Mouse (Mus musculus) MEL (cell line): ENCODE results near the gene Ripor1. TPM values are rescaled to one million over a fixed set of nuclear protein-coding genes. Genes with fewer than 3 reads are reported as not detected.

Experiments
- DNase-seq: peaks from one replicate; pipeline ENCODE4 v3.0.0; 2011; ENCODE audit warnings: low read depth, low spot score
- H3K27ac ChIP-seq: 2 replicates; pipeline ENCODE4 v1.5.1; 2012; ENCODE audit warnings: low read depth, mild to moderate bottlenecking, control low read depth, low read length, moderate library complexity; ENCODE audit not compliant: control insufficient read depth
- H3K27me3 ChIP-seq, 2 experiments: fragments of 150-350 bp in 1 of 2; sonication (generic) in 1 of 2; 2 replicates each; pipeline ENCODE4 v1.6.1; 2012; ENCODE audit warnings: low read length in 2 of 2, mild to moderate bottlenecking in 2 of 2, improper control_type of control experiment in 1 of 2, moderate library complexity in 1 of 2; ENCODE audit not compliant: insufficient read depth in 2 of 2, control insufficient read depth in 1 of 2
- H3K36me3 ChIP-seq, 2 experiments: 2 replicates each; pipeline ENCODE4 v1.6.1; 2012 to 2014; ENCODE audit warnings: low read length in 2 of 2, improper control_type of control experiment in 1 of 2, inconsistent platforms in 1 of 2, mild to moderate bottlenecking in 1 of 2; ENCODE audit not compliant: insufficient read depth in 2 of 2, control insufficient read depth in 1 of 2
- H3K4me1 ChIP-seq, 2 experiments: fragments of 150-350 bp in 1 of 2; sonication (generic) in 1 of 2; 2 replicates each; pipeline ENCODE4 v1.6.1; 2012; ENCODE audit warnings: low read length in 2 of 2, improper control_type of control experiment in 1 of 2, mild to moderate bottlenecking in 1 of 2; ENCODE audit not compliant: insufficient read depth in 2 of 2, control insufficient read depth in 1 of 2
- H3K4me3 ChIP-seq, 2 experiments: fragments of 150-350 bp in 1 of 2; sonication (generic) in 1 of 2; 2 replicates each; pipeline ENCODE4 v1.5.1; 2012; ENCODE audit warnings: low read depth in 2 of 2, low read length in 2 of 2, mild to moderate bottlenecking in 2 of 2, moderate library complexity in 2 of 2, control low read depth in 1 of 2, improper control_type of control experiment in 1 of 2; ENCODE audit not compliant: control insufficient read depth in 1 of 2, insufficient read depth in 1 of 2
- H3K79me2 ChIP-seq: 2 replicates; pipeline ENCODE4 v1.6.1; 2012; ENCODE audit warnings: mild to moderate bottlenecking, low read length, moderate library complexity; ENCODE audit not compliant: control insufficient read depth, poor library complexity, insufficient read depth
- H3K9ac ChIP-seq: 2 replicates; pipeline ENCODE4 v1.6.1; 2012; ENCODE audit warnings: low read depth, mild to moderate bottlenecking, control low read depth, low read length, moderate library complexity; ENCODE audit not compliant: control insufficient read depth, poor library complexity, severe bottlenecking
- H3K9me3 ChIP-seq: fragments of 150-350 bp; sonication (generic); replicated peaks from 2 replicates; pipeline ENCODE4 v1.6.1; 2012; ENCODE audit warnings: mild to moderate bottlenecking, low read length, improper control_type of control experiment, moderate library complexity; ENCODE audit not compliant: insufficient read depth
- BHLHE40 ChIP-seq: IDR thresholded peaks from 2 replicates; pipeline ENCODE4 v1.6.1; 2012; ENCODE audit warnings: low read depth, mild to moderate bottlenecking, inconsistent platforms, low read length, improper control_type of control experiment, borderline replicate concordance
- CHD1 ChIP-seq: IDR thresholded peaks from 2 replicates; pipeline ENCODE4 v1.6.1; 2012; ENCODE audit warnings: low read depth, mild to moderate bottlenecking, inconsistent platforms, low read length, improper control_type of control experiment
- CTCF ChIP-seq, 3 experiments: IDR thresholded peaks in 2 of 3; conservative IDR thresholded peaks in 1 of 3; 2 replicates each; pipeline ENCODE4 v1.5.1; 2011 to 2012; ENCODE audit warnings: low read length in 3 of 3, low read depth in 2 of 3, mild to moderate bottlenecking in 2 of 3, improper control_type of control experiment in 1 of 3, inconsistent platforms in 1 of 3, mixed read lengths in 1 of 3, moderate library complexity in 1 of 3; ENCODE audit not compliant: control insufficient read depth in 1 of 3, insufficient read depth in 1 of 3, poor library complexity in 1 of 3, severe bottlenecking in 1 of 3
- E2F4 ChIP-seq: IDR thresholded peaks from 2 replicates; pipeline ENCODE4 v1.6.1; 2011; ENCODE audit warnings: low read depth, low read length, improper control_type of control experiment, borderline replicate concordance
- ELF1 ChIP-seq: IDR thresholded peaks from 2 replicates; pipeline ENCODE4 v1.6.1; 2014; ENCODE audit warnings: low read depth, mild to moderate bottlenecking, inconsistent platforms, low read length, improper control_type of control experiment, moderate library complexity
- EP300 ChIP-seq, 2 experiments: IDR thresholded peaks; 2 replicates each; pipeline ENCODE4 v1.6.1; 2011; ENCODE audit warnings: improper control_type of control experiment in 2 of 2, low read length in 2 of 2, low read depth in 1 of 2, mild to moderate bottlenecking in 1 of 2
- ETS1 ChIP-seq: IDR thresholded peaks from 2 replicates; pipeline ENCODE4 v1.6.1; 2012; ENCODE audit warnings: low read depth, mild to moderate bottlenecking, inconsistent platforms, low read length, improper control_type of control experiment, moderate library complexity
- GABPA ChIP-seq: IDR thresholded peaks from 2 replicates; pipeline ENCODE4 v1.6.1; 2012; ENCODE audit warnings: low read depth, mild to moderate bottlenecking, inconsistent platforms, low read length, improper control_type of control experiment, moderate library complexity
- HCFC1 ChIP-seq: IDR thresholded peaks from 2 replicates; pipeline ENCODE4 v1.6.1; 2012; ENCODE audit warnings: low read depth, mild to moderate bottlenecking, inconsistent platforms, low read length, improper control_type of control experiment, moderate library complexity
- JUND ChIP-seq: IDR thresholded peaks from 2 replicates; pipeline ENCODE4 v1.6.1; 2011; ENCODE audit warnings: low read depth, mild to moderate bottlenecking, improper control_type of control experiment, low read length
- KAT2A ChIP-seq: conservative IDR thresholded peaks from 2 replicates; pipeline ENCODE4 v1.6.1; 2012; ENCODE audit warnings: low read depth, low read length, improper control_type of control experiment, inconsistent platforms
- MAFK ChIP-seq: IDR thresholded peaks from 2 replicates; pipeline ENCODE4 v1.6.1; 2011; ENCODE audit warnings: low read depth, mild to moderate bottlenecking, low read length, improper control_type of control experiment, borderline replicate concordance
- MAX ChIP-seq: IDR thresholded peaks from 2 replicates; pipeline ENCODE4 v1.6.1; 2011; ENCODE audit warnings: low read length, improper control_type of control experiment
- MAZ ChIP-seq: IDR thresholded peaks from 2 replicates; pipeline ENCODE4 v1.6.1; 2012; ENCODE audit warnings: low read depth, mild to moderate bottlenecking, inconsistent platforms, low read length, improper control_type of control experiment
- MEF2A ChIP-seq: IDR thresholded peaks from 2 replicates; pipeline ENCODE4 v1.6.1; 2014; ENCODE audit warnings: low read depth, mild to moderate bottlenecking, inconsistent platforms, low read length, improper control_type of control experiment; ENCODE audit not compliant: poor library complexity, insufficient replicate concordance, severe bottlenecking; ENCODE audit errors: extremely low read depth
- MXI1 ChIP-seq: IDR thresholded peaks from 2 replicates; pipeline ENCODE4 v1.6.1; 2011; ENCODE audit warnings: mild to moderate bottlenecking, low read depth, low read length, improper control_type of control experiment
- MYB ChIP-seq: IDR thresholded peaks from 2 replicates; pipeline ENCODE4 v1.6.1; 2011; ENCODE audit warnings: mild to moderate bottlenecking, low read depth, low read length, improper control_type of control experiment
- MYC ChIP-seq: IDR thresholded peaks from 2 replicates; pipeline ENCODE4 v1.6.1; 2011; ENCODE audit warnings: low read depth, mild to moderate bottlenecking, low read length, improper control_type of control experiment, moderate library complexity
- NELFE ChIP-seq: IDR thresholded peaks from 2 replicates; pipeline ENCODE4 v1.6.1; 2011; ENCODE audit warnings: low read depth, low read length, improper control_type of control experiment
- NRF1 ChIP-seq: IDR thresholded peaks from 2 replicates; pipeline ENCODE4 v1.6.1; 2014; ENCODE audit warnings: low read depth, mild to moderate bottlenecking, inconsistent platforms, low read length, improper control_type of control experiment, moderate library complexity; ENCODE audit not compliant: poor library complexity, insufficient read depth, severe bottlenecking
- POLR2A ChIP-seq, 2 experiments: IDR thresholded peaks; 2 replicates each; pipeline ENCODE4 v1.6.1; 2011 to 2012; ENCODE audit warnings: low read length in 2 of 2, mild to moderate bottlenecking in 2 of 2, control low read depth in 1 of 2, improper control_type of control experiment in 1 of 2, low read depth in 1 of 2, moderate library complexity in 1 of 2; ENCODE audit not compliant: control insufficient read depth in 1 of 2, insufficient read depth in 1 of 2, poor library complexity in 1 of 2
- POLR2AphosphoS5 ChIP-seq: IDR thresholded peaks from 2 replicates; pipeline ENCODE4 v1.6.1; 2012; ENCODE audit warnings: low read depth, borderline replicate concordance, mild to moderate bottlenecking, inconsistent platforms, low read length, moderate library complexity, mixed read lengths
- RAD21 ChIP-seq: IDR thresholded peaks from 2 replicates; pipeline ENCODE4 v1.6.1; 2011; ENCODE audit warnings: mild to moderate bottlenecking, low read depth, low read length, improper control_type of control experiment
- RCOR1 ChIP-seq: IDR thresholded peaks from 2 replicates; pipeline ENCODE4 v1.6.1; 2012; ENCODE audit warnings: low read depth, mild to moderate bottlenecking, inconsistent platforms, low read length, improper control_type of control experiment
- SIN3A ChIP-seq: IDR thresholded peaks from 2 replicates; pipeline ENCODE4 v1.6.1; 2012; ENCODE audit warnings: low read length, improper control_type of control experiment, inconsistent platforms
- SMC3 ChIP-seq: IDR thresholded peaks from 2 replicates; pipeline ENCODE4 v1.6.1; 2011; ENCODE audit warnings: low read depth, low read length, improper control_type of control experiment
- TAL1 ChIP-seq: IDR thresholded peaks from 2 replicates; pipeline ENCODE4 v1.6.1; 2012; ENCODE audit warnings: mild to moderate bottlenecking, inconsistent platforms, low read length, moderate library complexity, mixed read lengths
- TBP ChIP-seq: IDR thresholded peaks from 2 replicates; pipeline ENCODE4 v1.8.0; 2011; ENCODE audit warnings: low read depth, low read length, improper control_type of control experiment
- TCF12 ChIP-seq: IDR thresholded peaks from 2 replicates; pipeline ENCODE4 v1.6.1; 2014; ENCODE audit warnings: low read depth, mild to moderate bottlenecking, inconsistent platforms, low read length, improper control_type of control experiment, moderate library complexity
- USF1 ChIP-seq: IDR thresholded peaks from 2 replicates; pipeline ENCODE4 v1.6.1; 2014; ENCODE audit warnings: low read depth, mild to moderate bottlenecking, inconsistent platforms, low read length, improper control_type of control experiment, moderate library complexity
- USF2 ChIP-seq, 2 experiments: IDR thresholded peaks; 2 replicates each; pipeline ENCODE4 v1.6.1; 2011 to 2012; ENCODE audit warnings: improper control_type of control experiment in 2 of 2, low read length in 2 of 2, borderline replicate concordance in 1 of 2, inconsistent platforms in 1 of 2, low read depth in 1 of 2, mild to moderate bottlenecking in 1 of 2; ENCODE audit not compliant: insufficient read depth in 1 of 2
- ZC3H11A ChIP-seq: IDR thresholded peaks from 2 replicates; pipeline ENCODE4 v1.6.1; 2012; ENCODE audit warnings: low read depth, mild to moderate bottlenecking, inconsistent platforms, low read length, improper control_type of control experiment
- ZKSCAN1 ChIP-seq: IDR thresholded peaks from 2 replicates; pipeline ENCODE4 v1.6.1; 2012; ENCODE audit warnings: low read depth, mild to moderate bottlenecking, inconsistent platforms, low read length, improper control_type of control experiment, moderate library complexity
- ZMIZ1 ChIP-seq: IDR thresholded peaks from 2 replicates; pipeline ENCODE4 v1.6.1; 2012; ENCODE audit warnings: low read depth, mild to moderate bottlenecking, inconsistent platforms, low read length, improper control_type of control experiment, moderate library complexity
- ZNF384 ChIP-seq: IDR thresholded peaks from 2 replicates; pipeline ENCODE4 v1.6.1; 2012; ENCODE audit warnings: low read depth, mild to moderate bottlenecking, inconsistent platforms, low read length, improper control_type of control experiment
- polyA plus RNA-seq, 2 experiments: library from polyadenylated mRNA; stranded (reverse) in 1 of 2; unstranded in 1 of 2; fragments of >175 nt in 1 of 2; fragments of >200 nt in 1 of 2; gene quantifications; 2 replicates each; pipeline versions ENCODE4 v1.2.1 to v1.2.4; 2012; ENCODE audit warnings: low replicate concordance in 2 of 2, low read depth in 1 of 2; ENCODE audit not compliant: insufficient read length in 2 of 2, insufficient read depth in 1 of 2, missing spikeins in 1 of 2
- total RNA-seq: library from RNA; depleted of rRNA; stranded (reverse); fragments of 300-350 nt; gene quantifications from 2 replicates; pipeline ENCODE4 v1.2.3, GENCODE M21; 2012

Ripor1 gene
- total and polyA plus RNA-seq, 3 experiments, result 16.6 to 120 TPM; not detected in 1

- Histone ChIP-seq H3K9ac (peak within 1 kb of the TSS; percentile 87), H3K27me3 (no peaks in the 10 kb centered on the region), H3K36me3 (peaks cover 0 to 7% of the 10 kb centered on the region in 2 experiments; a peak in 2 of 4 replicates), H3K9me3 (no peaks in the 10 kb centered on the region), H3K79me2 (peaks cover 15% of the 10 kb centered on the region), H3K4me1 (peaks cover 7 to 12% of the 10 kb centered on the region in 2 experiments; a peak in 3 of 4 replicates), H3K4me3 (peak within 1 kb of the TSS; percentile 80 to 86), H3K27ac (peak within 1 kb of the TSS; percentile 88)
- peak; percentile 100 for DNase-seq
- peak; percentile 90 to 98 for TF ChIP-seq USF2 (IDR thresholded peaks at IDR 0.05; ENCODE audit: borderline replicate concordance in 1 of 2, insufficient read depth in 1 of 2, low read depth in 1 of 2, low read length in 2 of 2)
- no peak for TF ChIP-seq CHD1
- TF ChIP-seq USF1, result peak; percentile 98
- TF ChIP-seq ZNF384, result no peak
- peak; percentile 95 for TF ChIP-seq MAX
- peak; percentile 75 for TF ChIP-seq RAD21
- peak; percentile 71; the same call in 1 of the 2 replicates for TF ChIP-seq MAZ
- peak; percentile 63 to 89; a peak in 3 of 4 replicates for TF ChIP-seq POLR2A (IDR thresholded peaks at IDR 0.05; ENCODE audit: control insufficient read depth in 1 of 2, insufficient read depth in 1 of 2, low read depth in 1 of 2, low read length in 2 of 2, poor library complexity in 1 of 2)
- no peak for TF ChIP-seq MYB
- TF ChIP-seq RCOR1, result no peak
- peak; percentile 62 for TF ChIP-seq SMC3
- TF ChIP-seq EP300 (IDR thresholded peaks at IDR 0.05; ENCODE audit: low read depth in 1 of 2, low read length in 2 of 2), result peak in 1 of 2 experiments; percentile 20; a peak in 2 of 4 replicates
- TF ChIP-seq ZKSCAN1, result no peak
- no peak for TF ChIP-seq JUND
- no peak; the same call in 1 of the 2 replicates for TF ChIP-seq KAT2A
- peak; percentile 97 for TF ChIP-seq BHLHE40
- TF ChIP-seq ELF1, result peak; percentile 91
- TF ChIP-seq NRF1, result peak; percentile 98
- TF ChIP-seq NELFE, result peak; percentile 79
- no peak for TF ChIP-seq MAFK
- TF ChIP-seq MEF2A, result no peak
- peak; percentile 99 for TF ChIP-seq SIN3A
- TF ChIP-seq ZMIZ1, result peak; percentile 59
- TF ChIP-seq GABPA, result no peak
- no peak for TF ChIP-seq TAL1
- peak; percentile 66; the same call in 1 of the 2 replicates for TF ChIP-seq TCF12
- no peak for TF ChIP-seq POLR2AphosphoS5
- TF ChIP-seq MXI1, result peak; percentile 80
- peak; percentile 86 for TF ChIP-seq TBP
- TF ChIP-seq HCFC1, result peak; percentile 85
- TF ChIP-seq E2F4, result peak; percentile 55; the same call in 1 of the 2 replicates
- TF ChIP-seq ZC3H11A, result peak; percentile 55; the same call in 1 of the 2 replicates
- TF ChIP-seq ETS1, result peak; percentile 92
- peak; percentile 85 for TF ChIP-seq MYC
- TF ChIP-seq CTCF (IDR thresholded peaks at IDR 0.05 in 2 of 3, conservative IDR thresholded peaks at IDR 0.05 in 1 of 3; ENCODE audit: control insufficient read depth in 1 of 3, insufficient read depth in 1 of 3, low read depth in 2 of 3, low read length in 3 of 3, poor library complexity in 1 of 3, severe bottlenecking in 1 of 3), result peak; percentile 47 to 95 (median 72); a peak in 5 of 6 replicates
These were observed 38.9 kb upstream of the Ripor1 start, which contains the start of gene Atp6v0d1 for GRCm38 (mm10) chr8:105565952-105566702. TSS of gene Atp6v0d1 (minus strand) at chr8:105566047.
